Mouse (Mus musculus) ES-E14 (cell line): ENCODE measurements around the gene Lrrn1. TPM values are rescaled to one million over a fixed set of nuclear protein-coding genes. Genes with fewer than 3 reads are reported as not detected.

Experiments
- DNase-seq: peaks from one replicate; pipeline ENCODE4 v3.0.0-alpha.2; 2013; ENCODE audit warnings: low read depth, low spot score
- H3K27ac ChIP-seq: 2 replicates; pipeline ENCODE4 v1.5.1; 2012; ENCODE audit warnings: low read depth, mild to moderate bottlenecking, low read length, moderate library complexity, mixed read lengths; ENCODE audit not compliant: poor library complexity, insufficient read depth, severe bottlenecking
- H3K36me3 ChIP-seq: 2 replicates; pipeline ENCODE4 v1.6.1; 2012; ENCODE audit warnings: mild to moderate bottlenecking, low read length, moderate library complexity, mixed read lengths; ENCODE audit not compliant: control insufficient read depth, poor library complexity, insufficient read depth, severe bottlenecking
- H3K4me1 ChIP-seq, 2 experiments: fragments of 150-350 bp in 1 of 2; sonication (generic) in 1 of 2; 2 replicates each; pipeline ENCODE4 v1.6.1; 2012; ENCODE audit warnings: low read length in 2 of 2, mild to moderate bottlenecking in 1 of 2, mixed read lengths in 1 of 2; ENCODE audit not compliant: control insufficient read depth in 2 of 2, insufficient read depth in 2 of 2, poor library complexity in 1 of 2
- H3K4me3 ChIP-seq, 2 experiments: fragments of 150-350 bp in 1 of 2; sonication (generic) in 1 of 2; 2 replicates each; pipeline ENCODE4 v1.5.1; 2012; ENCODE audit warnings: low read length in 2 of 2, low read depth in 1 of 2, mild to moderate bottlenecking in 1 of 2, mixed read lengths in 1 of 2; ENCODE audit not compliant: insufficient read depth in 1 of 2, poor library complexity in 1 of 2, severe bottlenecking in 1 of 2
- H3K9ac ChIP-seq: 2 replicates; pipeline ENCODE4 v1.6.1; 2012; ENCODE audit warnings: low read depth, mild to moderate bottlenecking, low read length, mixed read lengths; ENCODE audit not compliant: poor library complexity, insufficient read depth, severe bottlenecking
- H3K9me3 ChIP-seq: fragments of 150-350 bp; sonication (generic); 2 replicates; pipeline ENCODE4 v1.6.1; 2012; ENCODE audit warnings: low read depth, mild to moderate bottlenecking, low read length; ENCODE audit not compliant: control insufficient read depth, insufficient read depth
- CHD2 ChIP-seq: IDR thresholded peaks from 2 replicates; pipeline ENCODE4 v1.6.1; 2014; ENCODE audit warnings: mild to moderate bottlenecking, low read depth, low read length, inconsistent platforms
- HCFC1 ChIP-seq: IDR thresholded peaks from 2 replicates; pipeline ENCODE4 v1.6.1; 2012; ENCODE audit warnings: low read length, inconsistent platforms, borderline replicate concordance; ENCODE audit not compliant: insufficient read depth
- MAFK ChIP-seq: IDR thresholded peaks from 2 replicates; pipeline ENCODE4 v1.6.1; 2014; ENCODE audit warnings: mild to moderate bottlenecking, low read depth, low read length, inconsistent platforms; ENCODE audit not compliant: insufficient read depth
- ZC3H11A ChIP-seq: IDR thresholded peaks from 2 replicates; pipeline ENCODE4 v1.6.1; 2012; ENCODE audit warnings: low read depth, mild to moderate bottlenecking, inconsistent platforms, low read length, borderline replicate concordance
- ZNF384 ChIP-seq: IDR thresholded peaks from 2 replicates; pipeline ENCODE4 v1.6.1; 2012; ENCODE audit warnings: low read depth, low read length, inconsistent platforms
- in situ Hi-C, 2 experiments: fragments of 600-800 bp; cut with MboI; formaldehyde crosslinking; loops; one replicate each; pipeline ENCODE4 v1.15.1; 2025; ENCODE audit warnings: low sequenced_read_pairs in 2 of 2, inconsistent platforms in 1 of 2; ENCODE audit not compliant: unreplicated experiment in 2 of 2
- total RNA-seq: library from RNA; depleted of rRNA; stranded (reverse); fragments of 300-350 nt; gene quantifications from 2 replicates; pipeline ENCODE4 v1.2.3, GENCODE M21; 2012; rRNA removed

The Lrrn1 gene
- 0.85 and 1.1 TPM in 2 replicates for total RNA-seq

- Histone ChIP-seq H3K4me1 (peaks cover 2 to 6% of the 10 kb centered on the region in 2 experiments; a peak in 3 of 4 replicates), H3K9ac (peak within 1 kb of the TSS; percentile 15), H3K36me3 (no peaks in the 10 kb centered on the region), H3K27ac (no peak within 1 kb of the TSS), H3K9me3 (no peaks in the 10 kb centered on the region), H3K4me3 (peak within 1 kb of the TSS; percentile 70 to 73)
- no peak for DNase-seq
- TF ChIP-seq CHD2 (no peak), ZNF384 (peak; percentile 40; the same call in 1 of the 2 replicates)
- in situ Hi-C loops, result no loop called here
These were observed at the start of gene Lrrn1 for GRCm38 (mm10) chr6:107528877-107529864. Gene Lrrn1 (plus strand): TSS chr6:107529768.

GRCm38 (mm10) chr6:107494491-107494890, 35.1 kb upstream of the Lrrn1 start:
- no peaks in the 10 kb centered on the region for H3K36me3 ChIP-seq
- H3K9me3 ChIP-seq, result no peaks in the 10 kb centered on the region
- in situ Hi-C loops, result no loop called here
- no peaks in the 10 kb centered on the region for H3K4me1 ChIP-seq
- H3K27ac ChIP-seq, result no peak overlapping the region
- H3K4me3 ChIP-seq, result no peak overlapping the region
- TF ChIP-seq HCFC1 (no peak), ZNF384 (no peak), CHD2 (no peak), ZC3H11A (no peak), MAFK (no peak)
- no peak overlapping the region for H3K9ac ChIP-seq
- DNase-seq, result no peak

DNA sequence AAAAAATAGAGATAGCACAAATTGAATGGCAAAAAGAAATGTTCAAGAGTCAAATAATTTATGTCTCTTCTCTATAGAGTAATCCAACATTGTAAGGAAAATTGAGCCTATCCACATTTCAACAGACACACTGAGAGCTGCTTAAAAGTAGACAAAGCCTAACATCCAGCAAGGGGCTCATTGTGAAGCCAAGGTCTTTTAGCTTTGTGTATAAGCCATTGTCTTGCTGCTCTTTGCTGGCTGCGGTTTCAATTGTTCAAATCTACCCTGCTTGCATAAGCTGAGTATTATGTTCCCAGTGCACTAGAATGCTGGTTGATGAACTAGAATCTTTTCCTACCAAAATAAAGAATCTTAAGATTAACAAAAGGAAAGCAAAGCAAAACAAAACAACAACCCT, 33.7 kb upstream of the Lrrn1 start:
- DNase-seq, result peak; percentile 1

GRCm38 (mm10) chr6:107513716-107514115, 15.9 kb upstream of the Lrrn1 start:
- Histone ChIP-seq H3K9ac (no peak overlapping the region), H3K4me3 (no peak overlapping the region), H3K36me3 (no peaks in the 10 kb centered on the region), H3K9me3 (no peaks in the 10 kb centered on the region), H3K27ac (no peak overlapping the region), H3K4me1 (no peaks in the 10 kb centered on the region)
- DNase-seq, result no peak
- in situ Hi-C loops, result no loop called here
- TF ChIP-seq MAFK (no peak), ZC3H11A (no peak), CHD2 (no peak), ZNF384 (no peak), HCFC1 (no peak)

More for the DNA sequence above, 33.7 kb upstream of the Lrrn1 start:
- no peaks in the 10 kb centered on the region for H3K9me3 ChIP-seq
- H3K4me3 ChIP-seq, result no peak overlapping the region
- in situ Hi-C loops, result no loop called here
- H3K9ac ChIP-seq, result no peak overlapping the region
- H3K4me1 ChIP-seq, result no peaks in the 10 kb centered on the region
- H3K27ac ChIP-seq, result no peak overlapping the region
- no peak for TF ChIP-seq ZC3H11A
- TF ChIP-seq HCFC1, result no peak
- no peak for TF ChIP-seq MAFK
- no peak for TF ChIP-seq ZNF384
- TF ChIP-seq CHD2, result no peak
- H3K36me3 ChIP-seq, result no peaks in the 10 kb centered on the region
